Mouse (Mus musculus) intestine, embryonic 14.5 days (tissue): ENCODE results near the gene Elfn2. TPM values are rescaled to one million over a fixed set of nuclear protein-coding genes. Genes with fewer than 3 reads are reported as not detected.

Experiments used
- ATAC-seq: fragments of 200-750 bp; cut with Nextera tagmentation; replicated peaks from 2 replicates; pipeline ENCODE4 v1.8.0; 2017; ENCODE audit warnings: low read depth, moderate number of reproducible peaks, moderate TSS enrichment, moderate library complexity; ENCODE audit not compliant: low FRiP score, low TSS enrichment
- DNase-seq: peaks from one replicate; pipeline ENCODE4 v3.0.0-alpha.2; 2018; ENCODE audit warnings: low spot score
- H3K27ac ChIP-seq: fragments of 300-500 bp; sonication (generic); 2 replicates; pipeline ENCODE4 v1.5.1; 2014; ENCODE audit warnings: low read depth, mild to moderate bottlenecking, control low read depth
- H3K27me3 ChIP-seq: fragments of 300-500 bp; sonication (generic); replicated peaks from 2 replicates; pipeline ENCODE4 v1.6.1; 2014; ENCODE audit warnings: low read length, control low read depth; ENCODE audit not compliant: control insufficient read depth, insufficient read depth
- H3K36me3 ChIP-seq: fragments of 300-500 bp; sonication (generic); 2 replicates; pipeline ENCODE4 v1.6.1; 2014; ENCODE audit warnings: low read length, control low read depth; ENCODE audit not compliant: control insufficient read depth, insufficient read depth
- H3K4me1 ChIP-seq: fragments of 300-500 bp; sonication (generic); replicated peaks from 2 replicates; pipeline ENCODE4 v1.6.1; 2014; ENCODE audit warnings: low read length, control low read depth, mixed read lengths; ENCODE audit not compliant: control insufficient read depth, insufficient read depth
- H3K4me2 ChIP-seq: fragments of 300-500 bp; sonication (generic); 2 replicates; pipeline ENCODE4 v1.6.1; 2014; ENCODE audit warnings: low read length
- H3K4me3 ChIP-seq: fragments of 300-500 bp; sonication (generic); 2 replicates; pipeline ENCODE4 v1.5.1; 2014; ENCODE audit warnings: low read depth, low read length, control low read depth, mixed read lengths
- H3K9ac ChIP-seq: fragments of 300-500 bp; sonication (generic); 2 replicates; pipeline ENCODE4 v1.6.1; 2014; ENCODE audit warnings: mild to moderate bottlenecking, low read length
- H3K9me3 ChIP-seq: fragments of 300-500 bp; sonication (generic); 2 replicates; pipeline ENCODE4 v1.6.1; 2016; ENCODE audit warnings: low read length, control low read depth; ENCODE audit not compliant: control insufficient read depth
- WGBS: fragments of 180-500 bp; shearing (Covaris S2); extraction: QIAGEN DNeasy Blood & Tissue Kit; methylation state at CpG from one replicate; pipeline ENCODE4 v1.1.7; 2014; 5-methylcytosine and 5-hydroxymethylcytosine counted together
- polyA plus RNA-seq: library from polyadenylated mRNA; unstranded; fragments of >200 nt; fragmentation: Nextera tagmentation; extraction: Ambion mirVana; gene quantifications from 2 replicates; pipeline ENCODE4 v1.2.1, GENCODE M21; 2014

Gene Elfn2
- polyA plus RNA-seq, 1 experiment from 2014 or later, result 0.03 TPM

GRCm38 (mm10) chr15:78752991-78753390 is 34.4 kb upstream of the Elfn2 start:
- Histone ChIP-seq H3K36me3 (no peaks in the 10 kb centered on the region), H3K4me3 (no peak overlapping the region), H3K9me3 (no peaks in the 10 kb centered on the region), H3K9ac (no peak overlapping the region), H3K4me1 (no peaks in the 10 kb centered on the region), H3K27ac (no peak overlapping the region), H3K4me2 (no peak overlapping the region), H3K27me3 (no peaks in the 10 kb centered on the region)
- no peak for DNase-seq
- ATAC-seq, result no peak

GRCm38 (mm10) chr15:78750608-78751350 is 32.2 kb upstream of the Elfn2 start:
- no peaks in the 10 kb centered on the region for H3K9me3 ChIP-seq
- no peaks in the 10 kb centered on the region for H3K4me1 ChIP-seq
- no peak overlapping the region for H3K4me2 ChIP-seq
- no peak for ATAC-seq
- H3K27me3 ChIP-seq, result no peaks in the 10 kb centered on the region
- DNase-seq, result no peak
- no peaks in the 10 kb centered on the region for H3K36me3 ChIP-seq
- H3K9ac ChIP-seq, result no peak overlapping the region
- H3K27ac ChIP-seq, result no peak overlapping the region
- WGBS, result 57% methylated on average over 6 of the region's 6 CpGs
- no peak overlapping the region for H3K4me3 ChIP-seq

GRCm38 (mm10) chr15:78749855-78750254 is 31.3 kb upstream of the Elfn2 start:
- 46% methylated on average over 5 of the region's 5 CpGs for WGBS
- Histone ChIP-seq H3K27me3 (no peaks in the 10 kb centered on the region), H3K9ac (no peak overlapping the region), H3K4me1 (no peaks in the 10 kb centered on the region), H3K27ac (no peak overlapping the region), H3K36me3 (no peaks in the 10 kb centered on the region), H3K4me2 (no peak overlapping the region), H3K4me3 (no peak overlapping the region), H3K9me3 (no peaks in the 10 kb centered on the region)
- ATAC-seq (peak; percentile 75), DNase-seq (peak; percentile 63)

GRCm38 (mm10) chr15:78744206-78744605 is 25.6 kb upstream of the Elfn2 start:
- H3K4me3 ChIP-seq, result no peak overlapping the region
- H3K36me3 ChIP-seq, result no peaks in the 10 kb centered on the region
- WGBS, result 4% methylated on average over 5 of the region's 5 CpGs
- H3K27ac ChIP-seq, result no peak overlapping the region
- H3K27me3 ChIP-seq, result no peaks in the 10 kb centered on the region
- no peak overlapping the region for H3K4me2 ChIP-seq
- no peaks in the 10 kb centered on the region for H3K9me3 ChIP-seq
- no peak overlapping the region for H3K9ac ChIP-seq
- DNase-seq, result peak; percentile 96
- H3K4me1 ChIP-seq, result no peaks in the 10 kb centered on the region
- ATAC-seq, result no peak

- no peak overlapping the region for H3K9ac ChIP-seq
- no peak for DNase-seq
- H3K4me3 ChIP-seq, result no peak overlapping the region
- H3K36me3 ChIP-seq, result no peaks in the 10 kb centered on the region
- no peak for ATAC-seq
- no peak overlapping the region for H3K27ac ChIP-seq
- no peaks in the 10 kb centered on the region for H3K9me3 ChIP-seq
- no peaks in the 10 kb centered on the region for H3K4me1 ChIP-seq
- no peaks in the 10 kb centered on the region for H3K27me3 ChIP-seq
- no peak overlapping the region for H3K4me2 ChIP-seq
- 85% methylated on average over 10 of the region's 10 CpGs for WGBS
Measured at GRCm38 (mm10) chr15:78742831-78743230, 24.3 kb upstream of the Elfn2 start.

- Histone ChIP-seq H3K27me3 (no peaks in the 10 kb centered on the region), H3K4me3 (no peak overlapping the region), H3K4me1 (no peaks in the 10 kb centered on the region; the same call in 1 of the 2 replicates), H3K9ac (no peak overlapping the region), H3K36me3 (no peaks in the 10 kb centered on the region), H3K4me2 (no peak overlapping the region), H3K9me3 (no peaks in the 10 kb centered on the region), H3K27ac (no peak overlapping the region)
- no peak for ATAC-seq
- WGBS, result 54% methylated on average over 12 of the region's 12 CpGs
- DNase-seq, result no peak
Measured at GRCm38 (mm10) chr15:78740662-78741061, 22.1 kb upstream of the Elfn2 start.

- ATAC-seq (no peak), DNase-seq (no peak)
- H3K27ac ChIP-seq, result no peak overlapping the region
- H3K27me3 ChIP-seq, result no peaks in the 10 kb centered on the region
- no peak overlapping the region for H3K4me2 ChIP-seq
- H3K36me3 ChIP-seq, result no peaks in the 10 kb centered on the region
- H3K9me3 ChIP-seq, result no peaks in the 10 kb centered on the region
- no peaks in the 10 kb centered on the region; the same call in 1 of the 2 replicates for H3K4me1 ChIP-seq
- H3K9ac ChIP-seq, result no peak overlapping the region
- 42% methylated on average over 6 of the region's 6 CpGs for WGBS
- no peak overlapping the region for H3K4me3 ChIP-seq
Measured at GRCm38 (mm10) chr15:78737146-78737545, 18.6 kb upstream of the Elfn2 start.

- Histone ChIP-seq H3K9me3 (no peaks in the 10 kb centered on the region), H3K4me1 (no peaks in the 10 kb centered on the region; the same call in 1 of the 2 replicates), H3K36me3 (no peaks in the 10 kb centered on the region), H3K4me2 (no peak overlapping the region), H3K27ac (no peak overlapping the region), H3K9ac (no peak overlapping the region), H3K4me3 (no peak overlapping the region), H3K27me3 (no peaks in the 10 kb centered on the region)
- WGBS, result 14% methylated on average over 7 of the region's 7 CpGs
- DNase-seq, result no peak
- ATAC-seq, result 0 out of 2 replicates have a peak, but pooled peaks have one; percentile 32
Measured at GRCm38 (mm10) chr15:78736681-78737100, 18.1 kb upstream of the Elfn2 start.

GRCm38 (mm10) chr15:78736181-78736579 is 17.6 kb upstream of the Elfn2 start:
- no peaks in the 10 kb centered on the region for H3K27me3 ChIP-seq
- no peak overlapping the region for H3K4me2 ChIP-seq
- no peaks in the 10 kb centered on the region for H3K36me3 ChIP-seq
- no peaks in the 10 kb centered on the region; the same call in 1 of the 2 replicates for H3K4me1 ChIP-seq
- no peak for DNase-seq
- no peaks in the 10 kb centered on the region for H3K9me3 ChIP-seq
- no peak overlapping the region for H3K9ac ChIP-seq
- ATAC-seq, result no peak
- WGBS, result 43% methylated on average over 3 of the region's 3 CpGs
- H3K27ac ChIP-seq, result no peak overlapping the region
- no peak overlapping the region for H3K4me3 ChIP-seq
